Comparison of ENCODE assay signal across 11 mouse cellular contexts in the genomic region with DNA sequence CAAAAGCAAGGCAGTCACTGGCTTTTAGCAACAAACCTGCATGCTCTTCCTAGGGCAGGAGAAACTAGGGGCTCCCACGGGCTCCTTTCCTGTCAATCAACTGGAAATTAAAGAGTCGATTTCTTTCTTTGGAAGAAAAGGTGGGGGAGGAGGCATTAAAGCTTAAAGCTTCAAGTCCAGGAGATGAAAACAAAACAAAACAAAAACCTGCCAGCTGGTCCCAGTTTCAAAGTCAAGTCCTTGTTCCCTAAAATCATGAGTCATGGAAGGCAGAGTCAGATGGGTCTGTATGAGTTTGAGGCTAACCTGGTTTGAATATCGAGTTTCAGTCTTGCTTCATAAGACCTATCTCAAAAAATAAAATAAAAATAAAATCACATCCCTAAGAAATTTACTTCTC. TPM values are rescaled to one million over a fixed set of nuclear protein-coding genes. Genes with fewer than 3 reads are reported as not detected.
DNase-seq lines count a peak whose midpoint lies in the region; ATAC-seq and TF ChIP-seq lines count a peak whose summit lies in the region.
"Had no signal": no experiment of that assay in that cellular context is flagged by ENCODE, and none has a peak within 500 bp of the region (broad histone marks: within the 10 kb centered on the region; RNA-seq: fewer than 3 reads in every experiment).

No protein-coding gene starts in this region.

- TF ChIP-seq CTCF in lung, embryonic 14.5 days (IDR thresholded peaks at IDR 0.05; ENCODE audit: low read depth): no peak

- WGBS in lung, embryonic 14.5 days: 50% methylated on average over 3 of the region's 3 CpGs
- 39% methylated on average over 3 of the region's 3 CpGs for WGBS in embryonic facial prominence, embryonic 14.5 days
- 42% methylated on average over 3 of the region's 3 CpGs for WGBS in hindbrain, embryonic 16.5 days
- 75% methylated on average over 3 of the region's 3 CpGs for WGBS in neural tube, embryonic 13.5 days

- peak overlapping the region; percentile 74; the same call in 1 of the 2 replicates for H3K4me3 ChIP-seq in lung, embryonic 14.5 days (ENCODE audit: low read depth, low read length)
- peak overlapping the region; percentile 79 for H3K4me3 ChIP-seq in embryonic facial prominence, embryonic 14.5 days (ENCODE audit: low read depth, low read length)
- no peak overlapping the region; the same call in 1 of the 2 replicates for H3K4me3 ChIP-seq in hindbrain, embryonic 16.5 days (ENCODE audit: low read length)
- H3K4me3 ChIP-seq in neural tube, embryonic 13.5 days: peak overlapping the region; percentile 73; the same call in 1 of the 2 replicates

- peak overlapping the region; percentile 81 for H3K4me2 ChIP-seq in lung, embryonic 14.5 days
- H3K4me2 ChIP-seq in embryonic facial prominence, embryonic 14.5 days (ENCODE audit: low read depth, low read length): peak overlapping the region; percentile 79
- H3K4me2 ChIP-seq in hindbrain, embryonic 16.5 days (ENCODE audit: low read length): peak overlapping the region; percentile 84
- peak overlapping the region; percentile 73 for H3K4me2 ChIP-seq in neural tube, embryonic 13.5 days

- H3K27me3 ChIP-seq in lung, embryonic 14.5 days (ENCODE audit: insufficient read depth, low read length): no peaks in the 10 kb centered on the region
- H3K27me3 ChIP-seq in embryonic facial prominence, embryonic 14.5 days (replicated peaks; ENCODE audit: control insufficient read depth, insufficient read depth, low read length): no peaks in the 10 kb centered on the region
- no peaks in the 10 kb centered on the region for H3K27me3 ChIP-seq in hindbrain, embryonic 16.5 days (replicated peaks; ENCODE audit: control insufficient read depth, insufficient read depth, low read length)
- H3K27me3 ChIP-seq in neural tube, embryonic 13.5 days: no peaks in the 10 kb centered on the region
- H3K27me3 ChIP-seq: intestine, embryonic 15.5 days had no signal

- 0 out of 2 replicates have a peak, but pooled peaks cover 3% of the 10 kb centered on the region for H3K4me1 ChIP-seq in lung, embryonic 14.5 days (ENCODE audit: insufficient read depth)
- peaks cover 15% of the 10 kb centered on the region; the same call in 1 of the 2 replicates for H3K4me1 ChIP-seq in embryonic facial prominence, embryonic 14.5 days (ENCODE audit: control insufficient read depth, insufficient read depth, low read length)
- peaks cover 18% of the 10 kb centered on the region for H3K4me1 ChIP-seq in hindbrain, embryonic 16.5 days (ENCODE audit: control insufficient read depth, insufficient read depth, low read depth, low read length)
- peaks cover 31% of the 10 kb centered on the region for H3K4me1 ChIP-seq in neural tube, embryonic 13.5 days (replicated peaks)

- peaks cover 38% of the 10 kb centered on the region for H3K36me3 ChIP-seq in lung, embryonic 14.5 days (ENCODE audit: insufficient read depth)
- peaks cover 32% of the 10 kb centered on the region for H3K36me3 ChIP-seq in embryonic facial prominence, embryonic 14.5 days (ENCODE audit: control insufficient read depth, insufficient read depth, low read length)
- peaks cover 12% of the 10 kb centered on the region for H3K36me3 ChIP-seq in hindbrain, embryonic 16.5 days (ENCODE audit: control insufficient read depth, insufficient read depth, low read length)
- H3K36me3 ChIP-seq in neural tube, embryonic 13.5 days: peaks cover 32% of the 10 kb centered on the region

- no peak for DNase-seq in lung, embryonic 14.5 days
- DNase-seq in lung, postnatal 25 days (ENCODE audit: low spot score): no peak
- no peak for DNase-seq in embryonic facial prominence, embryonic 14.5 days (ENCODE audit: low spot score)
- no peak for DNase-seq in cerebellum, adult 9-10 months
- DNase-seq in layer of hippocampus, postnatal 10 days (ENCODE audit: low spot score in 2 of 2): no peak
- DNase-seq: gastrocnemius, postnatal 36 days; right cerebral cortex, postnatal 25 days had no signal

- no peak overlapping the region for H3K27ac ChIP-seq in lung, embryonic 14.5 days (ENCODE audit: low read depth)
- H3K27ac ChIP-seq in embryonic facial prominence, embryonic 14.5 days (replicated peaks; ENCODE audit: low read depth, low read length): peak overlapping the region; percentile 90; the same call in 1 of the 2 replicates
- H3K27ac ChIP-seq in hindbrain, embryonic 16.5 days (ENCODE audit: low read depth, low read length): no peak overlapping the region
- no peak overlapping the region for H3K27ac ChIP-seq in neural tube, embryonic 13.5 days (replicated peaks)
- H3K27ac ChIP-seq: intestine, embryonic 15.5 days had no signal

- no peaks in the 10 kb centered on the region for H3K9me3 ChIP-seq in lung, embryonic 14.5 days (ENCODE audit: low read depth, low read length)
- H3K9me3 ChIP-seq in embryonic facial prominence, embryonic 14.5 days (ENCODE audit: control insufficient read depth, low read length): no peaks in the 10 kb centered on the region
- no peaks in the 10 kb centered on the region for H3K9me3 ChIP-seq in hindbrain, embryonic 16.5 days (ENCODE audit: control insufficient read depth, low read length)
- no peaks in the 10 kb centered on the region for H3K9me3 ChIP-seq in neural tube, embryonic 13.5 days
- H3K9me3 ChIP-seq: intestine, embryonic 15.5 days had no signal

- no peak for ATAC-seq in lung, embryonic 14.5 days (ENCODE audit: insufficient read depth)
- no peak for ATAC-seq in embryonic facial prominence, embryonic 14.5 days (ENCODE audit: low read depth)
- ATAC-seq in hindbrain, embryonic 16.5 days: no peak
- ATAC-seq in neural tube, embryonic 13.5 days (ENCODE audit: low read depth): no peak
- ATAC-seq: intestine, embryonic 15.5 days had no signal

- no peak overlapping the region for H3K9ac ChIP-seq in lung, embryonic 14.5 days
- peak overlapping the region; percentile 40; the same call in 1 of the 2 replicates for H3K9ac ChIP-seq in embryonic facial prominence, embryonic 14.5 days (ENCODE audit: low read depth, low read length)
- no peak overlapping the region for H3K9ac ChIP-seq in hindbrain, embryonic 16.5 days (ENCODE audit: low read depth, low read length)
- H3K9ac ChIP-seq in neural tube, embryonic 13.5 days: no peak overlapping the region

RNA-seq across cellular contexts. Expression of a gene that starts 1.5 kb away (rescaled TPM):
- 22.0 and 23.1 TPM in 2 replicates for polyA plus RNA-seq in lung, embryonic 14.5 days (2014; fragmentation: Nextera tagmentation; extraction: Ambion mirVana)
- polyA plus RNA-seq in embryonic facial prominence, embryonic 14.5 days (2014; fragmentation: Nextera tagmentation; extraction: Ambion mirVana): 20.7 and 21.9 TPM in 2 replicates
- 17.7 and 19.9 TPM in 2 replicates for polyA plus RNA-seq in hindbrain, embryonic 16.5 days (2015; fragmentation: Nextera tagmentation; extraction: Ambion mirVana)
- 20.8 and 21.0 TPM in 2 replicates for polyA plus RNA-seq in neural tube, embryonic 13.5 days (2015; fragmentation: Nextera tagmentation; extraction: Ambion mirVana)
- total RNA-seq in layer of hippocampus, postnatal 10 days (2021): 10 to 100 TPM; 23.2 to 24.2 TPM

RNA-seq across cellular contexts. Expression of a gene that starts 8.6 kb away (rescaled TPM):
- polyA plus RNA-seq in lung, embryonic 14.5 days (2014; fragmentation: Nextera tagmentation; extraction: Ambion mirVana): 134 and 144 TPM in 2 replicates
- polyA plus RNA-seq in embryonic facial prominence, embryonic 14.5 days (2014; fragmentation: Nextera tagmentation; extraction: Ambion mirVana): 87.0 and 109 TPM in 2 replicates
- 67.4 and 82.0 TPM in 2 replicates for polyA plus RNA-seq in hindbrain, embryonic 16.5 days (2015; fragmentation: Nextera tagmentation; extraction: Ambion mirVana)
- 101 and 115 TPM in 2 replicates for polyA plus RNA-seq in neural tube, embryonic 13.5 days (2015; fragmentation: Nextera tagmentation; extraction: Ambion mirVana)
- 10 to 100 TPM; 21.8 to 22.6 TPM for total RNA-seq in layer of hippocampus, postnatal 10 days (2021)

RNA-seq across cellular contexts. Expression of a gene that starts 8.6 kb away (rescaled TPM):
- polyA plus RNA-seq in lung, embryonic 14.5 days (2014; fragmentation: Nextera tagmentation; extraction: Ambion mirVana): 55.0 and 56.7 TPM in 2 replicates
- 26.3 and 29.3 TPM in 2 replicates for polyA plus RNA-seq in embryonic facial prominence, embryonic 14.5 days (2014; fragmentation: Nextera tagmentation; extraction: Ambion mirVana)
- 7.2 and 9.5 TPM in 2 replicates for polyA plus RNA-seq in hindbrain, embryonic 16.5 days (2015; fragmentation: Nextera tagmentation; extraction: Ambion mirVana)
- polyA plus RNA-seq in neural tube, embryonic 13.5 days (2015; fragmentation: Nextera tagmentation; extraction: Ambion mirVana): 7.2 and 9.4 TPM in 2 replicates
- total RNA-seq in layer of hippocampus, postnatal 10 days (2021): 1 to 10 TPM; 5.8 to 7.9 TPM

RNA-seq across cellular contexts. Expression of a gene that starts 21.1 kb away (rescaled TPM):
- polyA plus RNA-seq in lung, embryonic 14.5 days (2014; fragmentation: Nextera tagmentation; extraction: Ambion mirVana): 0.21 and 0.35 TPM in 2 replicates
- 1.1 and 1.7 TPM in 2 replicates for polyA plus RNA-seq in embryonic facial prominence, embryonic 14.5 days (2014; fragmentation: Nextera tagmentation; extraction: Ambion mirVana)
- polyA plus RNA-seq in hindbrain, embryonic 16.5 days (2015; fragmentation: Nextera tagmentation; extraction: Ambion mirVana): 0.61 and 0.82 TPM in 2 replicates
- 0.53 TPM in 1 of 2 replicates, not detected in the other for polyA plus RNA-seq in neural tube, embryonic 13.5 days (2015; fragmentation: Nextera tagmentation; extraction: Ambion mirVana)
- total RNA-seq in layer of hippocampus, postnatal 10 days (2021): not detected
- total RNA-seq: gastrocnemius, postnatal 36 days had no signal

RNA-seq across cellular contexts. Expression of a gene that starts 21.2 kb away (rescaled TPM):
- polyA plus RNA-seq in lung, embryonic 14.5 days (2014; fragmentation: Nextera tagmentation; extraction: Ambion mirVana): not detected in 2 replicates
- polyA plus RNA-seq in embryonic facial prominence, embryonic 14.5 days (2014; fragmentation: Nextera tagmentation; extraction: Ambion mirVana): not detected in 2 replicates
- not detected in 2 replicates for polyA plus RNA-seq in hindbrain, embryonic 16.5 days (2015; fragmentation: Nextera tagmentation; extraction: Ambion mirVana)
- polyA plus RNA-seq in neural tube, embryonic 13.5 days (2015; fragmentation: Nextera tagmentation; extraction: Ambion mirVana): not detected in 2 replicates
- total RNA-seq in layer of hippocampus, postnatal 10 days (2021): 1 to 10 TPM in 1 of 2 experiments, not detected in 1; 1.3 TPM
- total RNA-seq: gastrocnemius, postnatal 36 days had no signal
- polyA plus RNA-seq: intestine, embryonic 15.5 days; thymus, postnatal 0 days had no signal
